Mouse (Mus musculus) liver, embryonic 14.5 days (tissue): ENCODE data around the gene Smtn. TPM values are rescaled to one million over a fixed set of nuclear protein-coding genes. Genes with fewer than 3 reads are reported as not detected.

Experiments used
- ATAC-seq: fragments of 200-750 bp; cut with Nextera tagmentation; 2 replicates; pipeline ENCODE4 v1.8.0; 2017; ENCODE audit warnings: moderate number of reproducible peaks, mild to moderate bottlenecking, moderate library complexity; ENCODE audit not compliant: insufficient read depth
- DNase-seq, 3 experiments: peaks; one replicate each; pipeline ENCODE4 v3.0.0-alpha.2; 2012 to 2013; ENCODE audit warnings: low read depth in 3 of 3, low spot score in 3 of 3
- H3K27ac ChIP-seq: fragments of 300-500 bp; sonication (generic); 2 replicates; pipeline ENCODE4 v1.5.1; 2014; ENCODE audit warnings: moderate library complexity, mild to moderate bottlenecking, control low read depth, inconsistent platforms
- H3K27me3 ChIP-seq: fragments of 300-500 bp; sonication (generic); 2 replicates; pipeline ENCODE4 v1.6.1; 2014; ENCODE audit warnings: mild to moderate bottlenecking, low read length, moderate library complexity; ENCODE audit not compliant: control insufficient read depth, insufficient read depth
- H3K36me3 ChIP-seq: fragments of 300-500 bp; sonication (generic); replicated peaks from 2 replicates; pipeline ENCODE4 v1.6.1; 2014; ENCODE audit warnings: low read depth; ENCODE audit not compliant: control insufficient read depth, insufficient read depth
- H3K4me1 ChIP-seq, 2 experiments: fragments of 200-500 bp in 1 of 2; fragments of 300-500 bp in 1 of 2; sonication (generic) in 1 of 2; replicated peaks; 2 replicates each; pipeline ENCODE4 v1.6.1; 2012 to 2014; ENCODE audit warnings: antibody characterized with exemption in 1 of 2, inconsistent platforms in 1 of 2, low read length in 1 of 2; ENCODE audit not compliant: control insufficient read depth in 2 of 2, insufficient read depth in 2 of 2
- H3K4me2 ChIP-seq: fragments of 300-500 bp; sonication (generic); 2 replicates; pipeline ENCODE4 v1.6.1; 2014; ENCODE audit warnings: low read depth, mild to moderate bottlenecking, control low read depth, moderate library complexity
- H3K4me3 ChIP-seq, 2 experiments: fragments of 200-500 bp in 1 of 2; fragments of 300-500 bp in 1 of 2; sonication (generic) in 1 of 2; 2 replicates each; pipeline ENCODE4 v1.5.1; 2012 to 2014; ENCODE audit warnings: low read depth in 2 of 2, low read length in 2 of 2, mild to moderate bottlenecking in 2 of 2, control low read depth in 1 of 2, inconsistent platforms in 1 of 2, moderate library complexity in 1 of 2; ENCODE audit not compliant: insufficient read depth in 1 of 2
- H3K9ac ChIP-seq: fragments of 300-500 bp; sonication (generic); replicated peaks from 2 replicates; pipeline ENCODE4 v1.6.1; 2014; ENCODE audit warnings: mild to moderate bottlenecking, control low read depth, moderate library complexity
- H3K9me3 ChIP-seq: fragments of 300-500 bp; sonication (generic); 2 replicates; pipeline ENCODE4 v1.6.1; 2016; ENCODE audit warnings: low read length, mixed read lengths; ENCODE audit not compliant: control insufficient read depth
- CTCF ChIP-seq: IDR thresholded peaks from 2 replicates; pipeline ENCODE4 v1.5.1; 2016; ENCODE audit warnings: antibody characterized with exemption, low read depth, control low read depth
- EP300 ChIP-seq: IDR thresholded peaks from 2 replicates; pipeline ENCODE4 v1.6.1; 2016; ENCODE audit warnings: antibody characterized with exemption, low read depth
- WGBS: fragments of 180-500 bp; shearing (Covaris S2); extraction: QIAGEN DNeasy Blood & Tissue Kit; methylation state at CpG from one replicate; pipeline ENCODE4 v1.1.7; 2014; ENCODE audit not compliant: insufficient replicate concordance; 5-methylcytosine and 5-hydroxymethylcytosine counted together
- polyA plus RNA-seq, 2 experiments: library from polyadenylated mRNA; depleted of rRNA in 1 of 2; stranded (reverse) in 1 of 2; unstranded in 1 of 2; fragments of >200 nt; fragmentation: Nextera tagmentation in 1 of 2; extraction: Ambion mirVana in 1 of 2; gene quantifications; 2 replicates each; pipeline versions ENCODE4 v1.2.1 to v1.2.3; 2012 to 2014

Smtn gene
- polyA plus RNA-seq, 2 experiments: 4.5 to 7.4 TPM

- peaks cover 5% of the 10 kb centered on the region for H3K27me3 ChIP-seq
- no peak for ATAC-seq
- no peaks in the 10 kb centered on the region for H3K9me3 ChIP-seq
- H3K27ac ChIP-seq: no peak overlapping the region
- no peak overlapping the region for H3K4me3 ChIP-seq
- H3K4me1 ChIP-seq: peaks cover 2 to 10% of the 10 kb centered on the region in 2 experiments; a peak in 3 of 4 replicates
- H3K9ac ChIP-seq: no peak overlapping the region
- no peak for TF ChIP-seq EP300
- no peak for TF ChIP-seq CTCF
- H3K4me2 ChIP-seq: no peak overlapping the region
- no peaks in the 10 kb centered on the region for H3K36me3 ChIP-seq
- DNase-seq: no peak
- 12% methylated on average over 2 of the region's 2 CpGs for WGBS
These were observed 30.1 kb downstream of the Smtn start for GRCm38 (mm10) chr11:3510321-3510720.

GRCm38 (mm10) chr11:3509181-3510085 lies 31.0 kb downstream of the Smtn start:
- ATAC-seq (no peak), DNase-seq (no peak)
- H3K9ac ChIP-seq: no peak overlapping the region
- 53% methylated on average over 8 of the region's 8 CpGs for WGBS
- no peaks in the 10 kb centered on the region for H3K27me3 ChIP-seq
- no peaks in the 10 kb centered on the region for H3K9me3 ChIP-seq
- H3K4me3 ChIP-seq: no peak overlapping the region
- H3K27ac ChIP-seq: no peak overlapping the region
- TF ChIP-seq CTCF (no peak), EP300 (no peak)
- H3K4me1 ChIP-seq: peaks cover 2 to 10% of the 10 kb centered on the region in 2 experiments; a peak in 3 of 4 replicates
- no peak overlapping the region for H3K4me2 ChIP-seq
- no peaks in the 10 kb centered on the region for H3K36me3 ChIP-seq

- Histone ChIP-seq H3K36me3 (no peaks in the 10 kb centered on the region), H3K9me3 (no peaks in the 10 kb centered on the region), H3K4me1 (peaks cover 2 to 9% of the 10 kb centered on the region in 2 experiments; a peak in 2 of 4 replicates), H3K9ac (no peak overlapping the region), H3K27ac (no peak overlapping the region), H3K4me2 (no peak overlapping the region), H3K4me3 (no peak overlapping the region), H3K27me3 (no peaks in the 10 kb centered on the region)
- no peak for DNase-seq
- TF ChIP-seq EP300: no peak
- WGBS: 4% methylated on average over 7 of the region's 7 CpGs
- no peak for ATAC-seq
These were observed 32.2 kb downstream of the Smtn start for GRCm38 (mm10) chr11:3508226-3508625.

DNA sequence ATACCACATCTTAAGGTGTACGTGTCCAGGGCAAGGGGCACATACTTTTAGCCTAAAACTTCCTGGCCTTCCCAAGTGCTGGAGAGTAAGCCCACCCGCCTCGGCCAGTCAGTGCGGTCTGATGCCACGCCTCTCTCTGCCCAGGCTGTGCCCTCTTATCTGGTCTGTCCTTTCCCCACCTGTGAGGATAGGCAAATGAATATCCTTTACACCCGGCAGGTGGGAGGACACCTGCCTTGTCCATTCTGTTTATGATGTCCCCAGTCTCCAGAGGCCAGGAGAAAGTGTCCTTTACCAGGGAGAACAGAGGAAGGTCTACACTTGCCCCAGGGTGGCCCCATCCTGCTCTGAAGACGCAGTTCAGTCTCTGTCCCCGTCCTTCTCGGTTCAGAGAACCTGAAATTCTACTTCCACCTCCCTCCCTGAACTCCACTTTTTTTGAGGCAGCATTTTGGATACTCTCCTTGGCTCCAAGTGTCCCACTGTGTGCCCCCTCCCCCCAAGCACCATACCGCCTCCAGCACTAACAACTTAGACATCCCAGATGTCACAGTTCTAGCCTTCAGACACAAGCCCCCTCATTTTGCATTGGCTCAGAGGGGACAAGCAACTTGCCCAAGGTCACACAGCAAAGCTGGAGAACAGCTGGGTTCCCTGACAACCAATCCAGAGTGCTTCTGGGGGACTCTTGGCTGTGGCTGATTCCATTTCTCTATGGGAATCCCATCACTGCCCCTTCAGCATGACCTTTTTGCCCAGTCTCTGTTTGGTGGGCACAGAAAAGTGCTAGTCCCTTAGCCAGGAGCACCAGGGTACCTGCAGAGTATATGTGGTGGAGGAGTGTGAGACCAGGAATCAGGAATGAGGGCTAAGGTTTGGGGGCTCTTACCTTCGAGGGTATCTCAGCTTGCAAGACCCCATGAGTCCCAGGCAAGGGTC lies 36.4 kb downstream of the Smtn start:
- no peak overlapping the region for H3K4me2 ChIP-seq
- H3K9me3 ChIP-seq: no peaks in the 10 kb centered on the region
- no peak overlapping the region for H3K9ac ChIP-seq
- WGBS: 43% methylated on average over 11 of the region's 11 CpGs
- H3K27ac ChIP-seq: no peak overlapping the region
- ATAC-seq: no peak
- no peak for DNase-seq
- H3K4me1 ChIP-seq: peaks cover 0 to 3% of the 10 kb centered on the region in 2 experiments; a peak in 1 of 4 replicates
- no peak overlapping the region for H3K4me3 ChIP-seq
- H3K27me3 ChIP-seq: no peaks in the 10 kb centered on the region
- TF ChIP-seq CTCF: no peak
- TF ChIP-seq EP300: no peak
- H3K36me3 ChIP-seq: no peaks in the 10 kb centered on the region
